Mouse (Mus musculus): ENCODE data around the gene Gucy2e. TPM values are rescaled to one million over a fixed set of nuclear protein-coding genes. Genes with fewer than 3 reads are reported as not detected.

Gene Gucy2e
- polyA plus RNA-seq (2016; fragmentation: Nextera tagmentation; extraction: Ambion mirVana), result 0.23 and 0.25 TPM in 2 replicates

GRCm38 (mm10) chr11:69236926-69237260, at the start of gene Gucy2e:
Gene Gucy2e, minus strand, starts transcription at chr11:69237036.
- H3K4me1 ChIP-seq, result peaks cover 14% of the 10 kb centered on the region
- no peaks in the 10 kb centered on the region for H3K36me3 ChIP-seq
- H3K9ac ChIP-seq (replicated peaks), result peak within 1 kb of the TSS; percentile 59
- H3K4me3 ChIP-seq, result peak within 1 kb of the TSS; percentile 45
- no peaks in the 10 kb centered on the region for H3K9me3 ChIP-seq
- peak; percentile 41; the same call in 1 of the 2 replicates for ATAC-seq (ENCODE audit: low FRiP score, low read depth)
- 8% methylated on average over 13 of the region's 13 CpGs for WGBS
- H3K27me3 ChIP-seq, result peaks cover 44% of the 10 kb centered on the region
- H3K4me2 ChIP-seq (replicated peaks), result peak within 1 kb of the TSS; percentile 78
- H3K27ac ChIP-seq (replicated peaks), result peak within 1 kb of the TSS; percentile 43; the same call in 1 of the 2 replicates

DNA sequence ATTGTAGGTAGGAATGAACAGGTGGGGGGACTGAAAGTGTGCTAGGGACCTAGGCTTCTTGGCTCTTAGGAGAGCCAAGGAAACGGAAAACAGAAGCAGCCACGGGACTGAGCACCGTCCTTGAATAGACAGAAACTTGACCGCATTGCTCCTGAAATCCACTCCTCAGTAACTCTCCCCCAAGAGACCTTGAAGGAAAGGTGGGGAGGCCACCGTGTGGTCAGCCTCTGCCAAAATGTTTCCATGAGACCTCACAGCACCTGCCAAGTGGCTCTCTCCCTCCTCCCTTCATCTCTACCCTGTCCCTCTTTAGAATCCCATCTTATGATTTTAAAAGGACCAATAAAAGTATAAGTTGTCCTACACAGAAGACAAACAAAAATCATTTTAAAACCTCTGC, 40.4 kb upstream of the Gucy2e start:
- H3K4me1 ChIP-seq, result no peaks in the 10 kb centered on the region
- H3K9me3 ChIP-seq, result no peaks in the 10 kb centered on the region
- H3K36me3 ChIP-seq, result no peaks in the 10 kb centered on the region
- 64% methylated on average over 5 of the region's 5 CpGs for WGBS
- no peak overlapping the region for H3K27ac ChIP-seq (replicated peaks)
- H3K4me3 ChIP-seq, result no peak overlapping the region
- H3K9ac ChIP-seq (replicated peaks), result no peak overlapping the region
- ATAC-seq (ENCODE audit: low FRiP score, low read depth), result no peak
- no peaks in the 10 kb centered on the region for H3K27me3 ChIP-seq
- no peak overlapping the region for H3K4me2 ChIP-seq (replicated peaks)

GRCm38 (mm10) chr11:69276081-69276480, 39.2 kb upstream of the Gucy2e start:
- no peak for ATAC-seq (ENCODE audit: low FRiP score, low read depth)
- 64% methylated on average over 2 of the region's 2 CpGs for WGBS
- no peaks in the 10 kb centered on the region for H3K27me3 ChIP-seq
- no peak overlapping the region for H3K4me2 ChIP-seq (replicated peaks)
- H3K9ac ChIP-seq (replicated peaks), result no peak overlapping the region
- no peaks in the 10 kb centered on the region for H3K36me3 ChIP-seq
- H3K9me3 ChIP-seq, result no peaks in the 10 kb centered on the region
- no peak overlapping the region for H3K27ac ChIP-seq (replicated peaks)
- no peak overlapping the region for H3K4me3 ChIP-seq
- peaks cover 8% of the 10 kb centered on the region; the same call in 1 of the 2 replicates for H3K4me1 ChIP-seq

- Histone ChIP-seq H3K27me3 (no peaks in the 10 kb centered on the region), H3K9ac (replicated peaks) (no peak overlapping the region), H3K4me3 (no peak overlapping the region), H3K27ac (replicated peaks) (no peak overlapping the region), H3K4me1 (peaks cover 8% of the 10 kb centered on the region; the same call in 1 of the 2 replicates), H3K4me2 (replicated peaks) (no peak overlapping the region), H3K36me3 (no peaks in the 10 kb centered on the region), H3K9me3 (no peaks in the 10 kb centered on the region)
- no peak for ATAC-seq (ENCODE audit: low FRiP score, low read depth)
- WGBS, result 81% methylated on average over 6 of the region's 6 CpGs
Measured at GRCm38 (mm10) chr11:69275650-69276049, 38.8 kb upstream of the Gucy2e start.

DNA sequence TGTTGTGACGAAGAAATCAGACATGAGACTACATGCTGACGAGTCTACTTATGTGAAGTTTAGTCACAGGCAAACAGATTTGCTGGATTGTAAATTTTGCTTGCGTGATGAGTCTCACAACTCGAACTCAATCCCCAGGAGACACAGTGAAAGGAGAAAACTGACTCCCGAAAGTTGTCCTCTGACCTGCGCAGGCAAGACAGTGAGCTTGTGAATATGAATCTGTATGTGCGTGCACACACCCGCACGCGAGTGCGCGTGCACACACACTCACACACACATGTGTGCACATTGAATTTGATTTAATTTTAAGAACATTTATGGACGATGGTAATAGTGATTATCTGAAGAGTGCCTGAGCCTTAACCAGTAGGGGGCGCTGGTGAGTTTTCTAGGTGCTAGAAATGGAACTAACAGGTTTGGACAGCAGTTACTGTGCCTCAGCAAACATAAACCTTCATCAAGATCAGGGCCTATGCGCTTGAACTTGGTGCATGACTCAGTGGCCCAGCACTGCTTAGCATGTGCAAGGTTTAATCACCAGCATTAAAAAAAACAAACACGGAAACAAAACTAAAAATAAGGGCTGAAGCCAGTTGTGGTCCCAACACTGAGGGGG, 35.4 kb upstream of the Gucy2e start:
- Histone ChIP-seq H3K27me3 (peaks cover 17% of the 10 kb centered on the region), H3K4me2 (replicated peaks) (no peak overlapping the region), H3K9ac (replicated peaks) (no peak overlapping the region), H3K36me3 (no peaks in the 10 kb centered on the region), H3K27ac (replicated peaks) (no peak overlapping the region; the same call in 1 of the 2 replicates), H3K4me3 (no peak overlapping the region), H3K4me1 (peaks cover 23% of the 10 kb centered on the region; the same call in 1 of the 2 replicates), H3K9me3 (no peaks in the 10 kb centered on the region)
- WGBS, result 41% methylated on average over 16 of the region's 16 CpGs
- no peak for ATAC-seq (ENCODE audit: low FRiP score, low read depth)

- Histone ChIP-seq H3K4me3 (no peak overlapping the region), H3K4me1 (peaks cover 35% of the 10 kb centered on the region), H3K9ac (replicated peaks) (no peak overlapping the region), H3K9me3 (no peaks in the 10 kb centered on the region), H3K4me2 (replicated peaks) (no peak overlapping the region), H3K27ac (replicated peaks) (no peak overlapping the region), H3K27me3 (peaks cover 17% of the 10 kb centered on the region), H3K36me3 (no peaks in the 10 kb centered on the region)
- ATAC-seq (ENCODE audit: low FRiP score, low read depth), result no peak
- WGBS, result 23% methylated on average over 13 of the region's 13 CpGs
Measured at GRCm38 (mm10) chr11:69269575-69269974, 32.7 kb upstream of the Gucy2e start.

DNA sequence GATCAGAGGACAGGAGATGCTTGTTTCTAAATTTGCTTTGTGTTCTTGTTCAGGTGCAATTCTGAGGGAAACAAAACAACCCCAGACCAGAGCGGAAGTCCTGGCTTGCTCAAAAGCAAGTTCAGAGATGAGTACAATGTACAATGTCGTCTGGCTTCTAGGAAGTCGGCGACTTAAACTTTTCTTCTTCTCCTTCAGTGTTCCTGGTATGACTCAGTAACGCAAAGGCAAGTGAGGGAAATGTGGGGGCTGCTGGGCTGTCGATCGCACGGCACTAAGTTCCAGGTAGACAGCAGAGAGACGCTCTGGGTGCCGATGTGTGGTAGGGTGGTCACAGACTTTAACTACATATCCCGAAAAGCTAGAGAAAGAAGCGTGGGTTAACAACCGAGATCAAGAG, 31.3 kb upstream of the Gucy2e start:
- no peak overlapping the region for H3K27ac ChIP-seq (replicated peaks)
- WGBS, result 88% methylated on average over 13 of the region's 13 CpGs
- H3K9me3 ChIP-seq, result no peaks in the 10 kb centered on the region
- H3K36me3 ChIP-seq, result no peaks in the 10 kb centered on the region
- H3K9ac ChIP-seq (replicated peaks), result no peak overlapping the region
- H3K27me3 ChIP-seq, result peaks cover 17% of the 10 kb centered on the region
- ATAC-seq (ENCODE audit: low FRiP score, low read depth), result no peak
- H3K4me3 ChIP-seq, result no peak overlapping the region
- H3K4me1 ChIP-seq, result peaks cover 35% of the 10 kb centered on the region
- H3K4me2 ChIP-seq (replicated peaks), result no peak overlapping the region

DNA sequence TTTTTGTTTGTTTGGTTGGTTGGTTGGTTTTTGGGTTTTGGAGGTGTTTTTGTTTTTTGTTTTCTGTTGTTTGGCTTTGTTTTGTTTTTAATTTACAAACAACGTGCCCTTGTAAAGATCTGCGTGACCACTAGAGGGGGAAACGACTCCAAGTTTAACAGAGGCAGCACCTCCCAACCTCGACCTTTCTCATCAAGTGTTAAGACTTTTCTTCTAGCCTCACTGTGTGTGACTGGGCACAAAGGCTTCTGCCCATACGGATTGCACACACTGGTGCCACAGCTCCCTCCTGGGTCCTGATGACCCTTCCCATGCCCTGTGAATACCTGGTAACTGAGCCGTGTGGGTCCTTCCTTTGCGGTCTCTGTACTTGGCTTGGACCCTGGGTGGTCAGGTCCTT, 30.5 kb upstream of the Gucy2e start:
- Histone ChIP-seq H3K9ac (replicated peaks) (no peak overlapping the region), H3K27ac (replicated peaks) (no peak overlapping the region)
- ATAC-seq (ENCODE audit: low FRiP score, low read depth), result no peak

DNA sequence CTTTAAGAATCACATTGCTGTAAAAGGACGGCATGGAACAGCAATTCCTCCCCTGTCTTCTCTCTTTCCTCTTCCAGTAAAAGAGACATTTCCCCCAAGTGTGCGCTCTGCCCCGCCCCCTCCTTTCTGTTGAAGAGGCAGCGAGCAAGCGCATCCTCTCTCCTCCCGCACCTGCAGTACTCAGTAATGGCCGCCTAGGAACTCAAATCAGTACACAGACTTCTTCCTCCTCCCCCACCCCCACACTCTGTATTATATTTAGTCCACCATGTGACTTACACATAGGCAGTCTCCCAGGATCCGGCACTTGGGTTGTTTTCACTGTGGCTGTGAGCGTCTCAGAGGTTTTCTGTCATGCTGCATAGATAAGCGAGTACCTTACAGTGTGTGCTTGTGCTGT, 29.4 kb upstream of the Gucy2e start:
- Histone ChIP-seq H3K4me3 (no peak overlapping the region), H3K27ac (replicated peaks) (peak overlapping the region; percentile 42; the same call in 1 of the 2 replicates)
- ATAC-seq (ENCODE audit: low FRiP score, low read depth), result 0 out of 2 replicates have a peak, but pooled peaks have one; percentile 19

More for the DNA sequence above, 30.5 kb upstream of the Gucy2e start:
- peaks cover 35% of the 10 kb centered on the region for H3K4me1 ChIP-seq
- H3K4me3 ChIP-seq, result no peak overlapping the region
- H3K36me3 ChIP-seq, result no peaks in the 10 kb centered on the region
- 31% methylated on average over 7 of the region's 7 CpGs for WGBS
- H3K27me3 ChIP-seq, result peaks cover 17% of the 10 kb centered on the region
- H3K4me2 ChIP-seq (replicated peaks), result no peak overlapping the region
- no peaks in the 10 kb centered on the region for H3K9me3 ChIP-seq

DNA sequence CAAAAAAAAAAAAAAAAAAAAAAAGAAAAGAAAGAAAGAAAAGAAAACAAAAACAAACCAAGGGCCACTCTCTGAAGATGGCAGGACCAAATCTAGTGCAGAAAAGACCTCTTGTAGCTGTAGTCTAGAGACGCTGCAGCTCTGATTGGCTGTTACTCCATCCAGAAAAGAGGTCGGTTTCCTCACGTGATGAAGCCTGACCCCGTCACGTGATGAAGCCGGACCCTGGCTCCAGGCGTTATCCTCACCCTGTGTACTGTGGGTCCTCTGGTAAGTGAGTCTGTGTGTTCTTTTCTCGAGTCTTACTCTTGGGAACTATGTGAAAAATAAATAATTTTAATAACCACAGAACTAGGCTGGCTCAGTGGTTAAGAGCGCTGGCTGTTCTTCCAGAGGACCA, 28.6 kb upstream of the Gucy2e start:
- Histone ChIP-seq H3K27ac (replicated peaks) (no peak overlapping the region), H3K27me3 (peaks cover 17% of the 10 kb centered on the region), H3K9me3 (no peaks in the 10 kb centered on the region), H3K4me2 (replicated peaks) (no peak overlapping the region), H3K36me3 (no peaks in the 10 kb centered on the region), H3K4me3 (no peak overlapping the region), H3K9ac (replicated peaks) (no peak overlapping the region), H3K4me1 (peaks cover 27% of the 10 kb centered on the region)
- WGBS, result 75% methylated on average over 9 of the region's 9 CpGs
- no peak for ATAC-seq (ENCODE audit: low FRiP score, low read depth)

More for the DNA sequence above, 29.4 kb upstream of the Gucy2e start:
- Histone ChIP-seq H3K4me2 (replicated peaks) (peak overlapping the region; percentile 37), H3K27me3 (peaks cover 17% of the 10 kb centered on the region), H3K4me1 (peaks cover 28% of the 10 kb centered on the region), H3K9ac (replicated peaks) (0 out of 2 replicates have a peak overlapping the region, but pooled peaks have one; percentile 17), H3K9me3 (no peaks in the 10 kb centered on the region), H3K36me3 (no peaks in the 10 kb centered on the region)
- WGBS, result 19% methylated on average over 10 of the region's 10 CpGs

- 82% methylated on average over 2 of the region's 2 CpGs for WGBS
- no peak overlapping the region for H3K4me2 ChIP-seq (replicated peaks)
- no peaks in the 10 kb centered on the region for H3K36me3 ChIP-seq
Measured at GRCm38 (mm10) chr11:69264276-69264675, 27.4 kb upstream of the Gucy2e start.

GRCm38 (mm10) chr11:69260111-69260510, 23.3 kb upstream of the Gucy2e start:
- ATAC-seq (ENCODE audit: low FRiP score, low read depth), result no peak
- no peak overlapping the region for H3K4me2 ChIP-seq (replicated peaks)
- WGBS, result 96% methylated on average over 1 of the region's 1 CpGs
- H3K4me3 ChIP-seq, result no peak overlapping the region
- no peaks in the 10 kb centered on the region for H3K36me3 ChIP-seq
- H3K9ac ChIP-seq (replicated peaks), result no peak overlapping the region
- no peaks in the 10 kb centered on the region for H3K9me3 ChIP-seq
- H3K27ac ChIP-seq (replicated peaks), result no peak overlapping the region
- no peaks in the 10 kb centered on the region for H3K4me1 ChIP-seq
- H3K27me3 ChIP-seq, result no peaks in the 10 kb centered on the region

More at GRCm38 (mm10) chr11:69264276-69264675, 27.4 kb upstream of the Gucy2e start:
- H3K9me3 ChIP-seq, result no peaks in the 10 kb centered on the region
- no peak overlapping the region for H3K4me3 ChIP-seq
- H3K9ac ChIP-seq (replicated peaks), result no peak overlapping the region
- peaks cover 21% of the 10 kb centered on the region for H3K4me1 ChIP-seq
- peaks cover 16% of the 10 kb centered on the region for H3K27me3 ChIP-seq
- H3K27ac ChIP-seq (replicated peaks), result no peak overlapping the region
- no peak for ATAC-seq (ENCODE audit: low FRiP score, low read depth)
